Mouse (Mus musculus): Measurements from ENCODE around the gene Pter. TPM values are rescaled to one million over a fixed set of nuclear protein-coding genes. Genes with fewer than 3 reads are reported as not detected.

Pter gene
- total RNA-seq (2023) = 0.43 and 0.47 TPM in 2 replicates

GRCm38 (mm10) chr2:12923804-12924591, at the start of gene Pter:
Gene Pter (plus strand): TSS chr2:12924041.

DNA sequence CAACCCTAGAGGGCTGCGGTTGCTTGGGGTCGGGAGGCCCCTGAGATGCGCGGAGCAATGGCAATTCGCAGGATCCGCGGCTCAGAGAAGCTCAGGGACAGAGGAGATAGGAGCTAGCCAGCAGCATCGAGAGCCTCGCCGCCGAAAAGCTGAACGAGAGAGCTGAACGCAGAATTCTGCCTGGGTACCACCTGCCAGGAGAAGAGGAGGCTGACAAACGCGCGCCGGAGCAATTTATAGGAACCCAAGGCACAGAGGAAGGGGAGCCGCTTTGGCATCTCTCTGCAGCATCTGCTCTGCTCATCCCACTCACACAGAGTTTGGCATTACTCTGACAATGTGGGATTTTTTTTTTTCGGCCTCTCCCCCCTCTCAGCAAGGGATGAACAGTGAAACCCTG, 87.6 kb downstream of the Pter start, which contains the start of gene C1ql3:
Gene C1ql3, minus strand, starts transcription at position 335 of the 400 bp plus-strand sequence.

Other genes starting within 250 kb of the Pter start
- gene C1ql3, start 87.8 kb downstream of the Pter start, total RNA-seq (2023) = not detected in 2 replicates

All from neutrophil, adult 65 days (primary cell).